Mouse (Mus musculus) liver, embryonic 15.5 days (tissue): ENCODE measurements around the gene Comt. TPM values are rescaled to one million over a fixed set of nuclear protein-coding genes. Genes with fewer than 3 reads are reported as not detected.

Source experiments
- ATAC-seq: fragments of 200-750 bp; cut with Nextera tagmentation; 2 replicates; pipeline ENCODE4 v1.8.0; 2017; ENCODE audit warnings: moderate number of reproducible peaks, mild to moderate bottlenecking, moderate library complexity; ENCODE audit not compliant: insufficient read depth
- H3K27ac ChIP-seq: fragments of 300-500 bp; sonication (generic); replicated peaks from 2 replicates; pipeline ENCODE4 v1.5.1; 2015; ENCODE audit warnings: mild to moderate bottlenecking, inconsistent platforms
- H3K27me3 ChIP-seq: fragments of 300-500 bp; sonication (generic); 2 replicates; pipeline ENCODE4 v1.6.1; 2015; ENCODE audit warnings: mild to moderate bottlenecking, inconsistent platforms
- H3K36me3 ChIP-seq: fragments of 300-500 bp; sonication (generic); replicated peaks from 2 replicates; pipeline ENCODE4 v1.6.1; 2015; ENCODE audit warnings: moderate library complexity, mild to moderate bottlenecking, inconsistent platforms
- H3K4me1 ChIP-seq: fragments of 300-500 bp; sonication (generic); replicated peaks from 2 replicates; pipeline ENCODE4 v1.6.1; 2015; ENCODE audit warnings: inconsistent platforms
- H3K4me2 ChIP-seq: fragments of 300-500 bp; sonication (generic); 2 replicates; pipeline ENCODE4 v1.6.1; 2015; ENCODE audit warnings: moderate library complexity, mild to moderate bottlenecking, inconsistent platforms
- H3K4me3 ChIP-seq: fragments of 300-500 bp; sonication (generic); replicated peaks from 2 replicates; pipeline ENCODE4 v1.5.1; 2015; ENCODE audit warnings: mild to moderate bottlenecking, inconsistent platforms
- H3K9ac ChIP-seq: fragments of 300-500 bp; sonication (generic); 2 replicates; pipeline ENCODE4 v1.6.1; 2015; ENCODE audit warnings: moderate library complexity, mild to moderate bottlenecking, inconsistent platforms
- H3K9me3 ChIP-seq: fragments of 300-500 bp; sonication (generic); replicated peaks from 2 replicates; pipeline ENCODE4 v1.6.1; 2016; ENCODE audit warnings: inconsistent platforms
- WGBS: fragments of 180-500 bp; shearing (Covaris S2); methylation state at CpG from one replicate; pipeline ENCODE4 v1.1.7; 2015; ENCODE audit warnings: mixed read lengths; ENCODE audit not compliant: insufficient replicate concordance; 5-methylcytosine and 5-hydroxymethylcytosine counted together
- polyA plus RNA-seq: library from polyadenylated mRNA; unstranded; fragments of >200 nt; fragmentation: Nextera tagmentation; extraction: Ambion mirVana; gene quantifications from 2 replicates; pipeline ENCODE4 v1.2.1, GENCODE M21; 2015

Comt gene
- polyA plus RNA-seq, 1 experiment from 2014 or later: 87.6 TPM

GRCm38 (mm10) chr16:18379338-18380001 lies 47.2 kb downstream of the Comt start:
- WGBS: 70% methylated on average over 8 of the region's 8 CpGs
- Histone ChIP-seq H3K4me3 (no peak overlapping the region), H3K9me3 (no peaks in the 10 kb centered on the region), H3K9ac (no peak overlapping the region), H3K4me1 (peaks cover 39% of the 10 kb centered on the region), H3K27ac (no peak overlapping the region), H3K36me3 (no peaks in the 10 kb centered on the region), H3K4me2 (no peak overlapping the region), H3K27me3 (no peaks in the 10 kb centered on the region)
- ATAC-seq: no peak

- H3K9me3 ChIP-seq: no peaks in the 10 kb centered on the region
- 0 out of 2 replicates have a peak overlapping the region, but pooled peaks have one; percentile 11 for H3K27ac ChIP-seq
- no peaks in the 10 kb centered on the region for H3K27me3 ChIP-seq
- H3K4me3 ChIP-seq: no peak overlapping the region
- H3K36me3 ChIP-seq: no peaks in the 10 kb centered on the region
- 23% methylated on average over 1 of the region's 1 CpGs for WGBS
- peaks cover 30% of the 10 kb centered on the region for H3K4me1 ChIP-seq
- H3K9ac ChIP-seq: no peak overlapping the region
- no peak for ATAC-seq
- no peak overlapping the region for H3K4me2 ChIP-seq
Measured at GRCm38 (mm10) chr16:18378489-18378888, 48.2 kb downstream of the Comt start.

GRCm38 (mm10) chr16:18377203-18377602 lies 49.4 kb downstream of the Comt start:
- peaks cover 20% of the 10 kb centered on the region for H3K4me1 ChIP-seq
- H3K4me2 ChIP-seq: no peak overlapping the region
- no peaks in the 10 kb centered on the region for H3K27me3 ChIP-seq
- no peaks in the 10 kb centered on the region for H3K36me3 ChIP-seq
- H3K4me3 ChIP-seq: no peak overlapping the region
- no peak overlapping the region for H3K9ac ChIP-seq
- 0 out of 2 replicates have a peak overlapping the region, but pooled peaks have one; percentile 33 for H3K27ac ChIP-seq
- 24% methylated on average over 3 of the region's 3 CpGs for WGBS
- ATAC-seq: peak; percentile 61
- H3K9me3 ChIP-seq: no peaks in the 10 kb centered on the region

- no peaks in the 10 kb centered on the region for H3K27me3 ChIP-seq
- H3K9me3 ChIP-seq: no peaks in the 10 kb centered on the region
- H3K9ac ChIP-seq: no peak overlapping the region
- H3K36me3 ChIP-seq: no peaks in the 10 kb centered on the region
- H3K4me2 ChIP-seq: no peak overlapping the region
- ATAC-seq: no peak
- H3K4me3 ChIP-seq: no peak overlapping the region
- peaks cover 18% of the 10 kb centered on the region for H3K4me1 ChIP-seq
- H3K27ac ChIP-seq: 0 out of 2 replicates have a peak overlapping the region, but pooled peaks have one; percentile 33
- 29% methylated on average over 7 of the region's 7 CpGs for WGBS
Measured at GRCm38 (mm10) chr16:18376297-18376954, 50.2 kb downstream of the Comt start.

- H3K27me3 ChIP-seq: no peaks in the 10 kb centered on the region
- H3K9me3 ChIP-seq: no peaks in the 10 kb centered on the region
- no peak for ATAC-seq
- no peaks in the 10 kb centered on the region for H3K36me3 ChIP-seq
- no peak overlapping the region for H3K9ac ChIP-seq
- peaks cover 30% of the 10 kb centered on the region for H3K4me1 ChIP-seq
- no peak overlapping the region for H3K27ac ChIP-seq
- no peak overlapping the region for H3K4me2 ChIP-seq
- no peak overlapping the region for H3K4me3 ChIP-seq
- 73% methylated on average over 4 of the region's 4 CpGs for WGBS
Measured at GRCm38 (mm10) chr16:18373632-18374031, 53.0 kb downstream of the Comt start.

GRCm38 (mm10) chr16:18370197-18370596 lies 56.5 kb downstream of the Comt start:
- 14% methylated on average over 3 of the region's 3 CpGs for WGBS
- no peaks in the 10 kb centered on the region for H3K9me3 ChIP-seq
- H3K4me2 ChIP-seq: peak overlapping the region; percentile 16; the same call in 1 of the 2 replicates
- H3K9ac ChIP-seq: no peak overlapping the region
- peak; percentile 61 for ATAC-seq
- no peaks in the 10 kb centered on the region for H3K36me3 ChIP-seq
- H3K27me3 ChIP-seq: no peaks in the 10 kb centered on the region
- peaks cover 12% of the 10 kb centered on the region for H3K4me1 ChIP-seq
- H3K27ac ChIP-seq: peak overlapping the region; percentile 31; the same call in 1 of the 2 replicates
- no peak overlapping the region for H3K4me3 ChIP-seq

- Histone ChIP-seq H3K4me3 (no peak overlapping the region), H3K9ac (no peak overlapping the region), H3K27ac (no peak overlapping the region), H3K4me2 (no peak overlapping the region), H3K27me3 (no peaks in the 10 kb centered on the region), H3K4me1 (peaks cover 12% of the 10 kb centered on the region), H3K9me3 (no peaks in the 10 kb centered on the region), H3K36me3 (no peaks in the 10 kb centered on the region)
- ATAC-seq: no peak
- whole genome bisulfite sequencing: 81% methylated on average over 4 of the region's 4 CpGs
Measured at GRCm38 (mm10) chr16:18366849-18367248, 59.8 kb downstream of the Comt start.

- H3K4me2 ChIP-seq: no peak overlapping the region
- no peaks in the 10 kb centered on the region for H3K36me3 ChIP-seq
- H3K4me3 ChIP-seq: no peak overlapping the region
- H3K9me3 ChIP-seq: no peaks in the 10 kb centered on the region
- no peak overlapping the region for H3K27ac ChIP-seq
- no peaks in the 10 kb centered on the region for H3K27me3 ChIP-seq
- no peak overlapping the region for H3K9ac ChIP-seq
- 70% methylated on average over 8 of the region's 8 CpGs for WGBS
- ATAC-seq: no peak
- H3K4me1 ChIP-seq: no peaks in the 10 kb centered on the region
Measured at GRCm38 (mm10) chr16:18362948-18363347, 63.7 kb downstream of the Comt start.

GRCm38 (mm10) chr16:18360151-18360805 lies 66.4 kb downstream of the Comt start:
- Histone ChIP-seq H3K27me3 (no peaks in the 10 kb centered on the region), H3K27ac (no peak overlapping the region), H3K9ac (no peak overlapping the region), H3K4me3 (no peak overlapping the region), H3K9me3 (no peaks in the 10 kb centered on the region), H3K4me1 (peaks cover 4% of the 10 kb centered on the region; the same call in 1 of the 2 replicates), H3K36me3 (no peaks in the 10 kb centered on the region), H3K4me2 (no peak overlapping the region)
- 70% methylated on average over 6 of the region's 6 CpGs for WGBS
- no peak for ATAC-seq

GRCm38 (mm10) chr16:18357977-18358376 lies 68.7 kb downstream of the Comt start:
- Histone ChIP-seq H3K27ac (no peak overlapping the region), H3K27me3 (no peaks in the 10 kb centered on the region), H3K9me3 (no peaks in the 10 kb centered on the region), H3K36me3 (no peaks in the 10 kb centered on the region), H3K9ac (no peak overlapping the region), H3K4me2 (no peak overlapping the region), H3K4me3 (no peak overlapping the region), H3K4me1 (peaks cover 20% of the 10 kb centered on the region)
- 61% methylated on average over 6 of the region's 6 CpGs for WGBS
- no peak for ATAC-seq

GRCm38 (mm10) chr16:18356961-18357360 lies 69.7 kb downstream of the Comt start:
- Histone ChIP-seq H3K4me3 (no peak overlapping the region), H3K4me1 (peaks cover 30% of the 10 kb centered on the region), H3K36me3 (no peaks in the 10 kb centered on the region), H3K9ac (no peak overlapping the region), H3K4me2 (no peak overlapping the region), H3K27me3 (no peaks in the 10 kb centered on the region), H3K9me3 (no peaks in the 10 kb centered on the region), H3K27ac (no peak overlapping the region)
- no peak for ATAC-seq
- 63% methylated on average over 1 of the region's 1 CpGs for WGBS
